Mouse (Mus musculus): ENCODE measurements at regions not wholly inside any gene's neighbourhood (a gene's known extent, or its start where the extent isn't known, plus 50 kb on each side); places are given as distances from the start of the nearest gene placed in this dataset.

DNA sequence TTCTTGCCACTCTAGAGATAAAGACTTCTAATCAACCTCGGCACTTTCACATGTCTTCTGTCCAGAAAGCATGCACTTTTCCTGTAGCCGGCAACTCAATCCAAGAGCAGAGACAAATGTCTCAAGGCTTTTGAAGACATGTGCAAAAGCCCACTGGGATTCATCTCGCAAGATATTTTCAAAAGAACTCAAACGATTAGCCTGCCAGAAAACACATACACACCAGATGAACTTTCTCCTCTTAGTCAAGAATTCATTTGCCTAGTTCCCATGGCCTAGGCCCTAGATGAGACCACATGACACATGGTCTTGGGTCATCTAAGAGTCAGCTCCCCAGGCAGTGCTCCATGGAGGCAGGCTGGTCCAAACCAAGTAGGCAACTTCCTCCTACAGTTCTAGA is 293.8 kb upstream of the Tnp1 start:
- DNase-seq (ENCODE audit: low spot score), result no peak

DNA sequence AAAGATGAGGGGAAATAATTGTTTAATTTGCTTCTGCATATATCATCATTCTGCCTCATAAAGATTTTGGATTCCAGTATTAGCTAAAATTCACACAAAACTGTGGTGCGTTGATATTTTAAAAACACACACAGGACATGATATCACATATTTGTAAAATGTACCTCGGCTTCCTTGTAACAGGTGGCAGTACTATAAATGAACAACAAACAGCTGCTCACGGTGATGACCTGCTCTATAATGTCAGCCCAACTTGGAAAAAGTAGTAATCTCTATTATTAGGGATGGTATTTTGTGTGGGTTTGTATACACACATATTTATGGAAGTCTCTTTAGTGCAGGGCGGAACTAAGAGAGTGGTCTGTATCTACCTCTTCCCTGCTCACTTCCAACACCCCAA is 292.7 kb upstream of the Tnp1 start:
- DNase-seq (ENCODE audit: low spot score), result no peak

GRCm38 (mm10) chr1:73307194-73307593 is 291.5 kb upstream of the Tnp1 start:
- no peak for DNase-seq (ENCODE audit: low spot score)

GRCm38 (mm10) chr1:73299978-73300688 is 284.4 kb upstream of the Tnp1 start:
- DNase-seq (ENCODE audit: low spot score), result no peak

- no peak for DNase-seq (ENCODE audit: low spot score)
Observed at GRCm38 (mm10) chr1:73285342-73285741, 269.6 kb upstream of the Tnp1 start.

DNA sequence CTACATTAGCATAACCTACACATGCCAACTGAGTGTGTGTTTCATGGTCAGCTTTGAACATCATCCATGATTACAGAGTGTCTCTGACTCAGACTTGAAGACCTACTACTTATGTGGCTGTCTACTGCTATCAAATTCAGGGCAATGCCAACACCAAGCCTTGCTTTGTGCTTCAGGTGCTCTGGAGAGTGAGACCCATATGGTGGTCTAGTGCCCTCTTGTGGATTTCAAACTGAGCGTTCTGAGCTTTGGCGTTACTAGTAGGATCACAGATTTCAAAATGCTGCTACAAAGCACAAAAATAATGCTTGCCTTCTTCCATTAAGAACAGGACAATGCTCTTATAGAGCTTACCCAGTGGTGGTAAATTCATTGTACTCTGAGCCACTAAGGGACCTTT is 258.8 kb upstream of the Tnp1 start:
- DNase-seq (ENCODE audit: low spot score), result no peak

GRCm38 (mm10) chr1:73270787-73271391 is 255.2 kb upstream of the Tnp1 start:
- no peak for DNase-seq (ENCODE audit: low spot score)

GRCm38 (mm10) chr1:73269051-73269755 is 253.5 kb upstream of the Tnp1 start:
- DNase-seq (ENCODE audit: low spot score), result no peak

- no peak for DNase-seq (ENCODE audit: low spot score)
Observed at GRCm38 (mm10) chr1:73265009-73265408, 249.3 kb upstream of the Tnp1 start.

GRCm38 (mm10) chr1:73264245-73264644 is 248.5 kb upstream of the Tnp1 start:
- no peak for DNase-seq (ENCODE audit: low spot score)

DNA sequence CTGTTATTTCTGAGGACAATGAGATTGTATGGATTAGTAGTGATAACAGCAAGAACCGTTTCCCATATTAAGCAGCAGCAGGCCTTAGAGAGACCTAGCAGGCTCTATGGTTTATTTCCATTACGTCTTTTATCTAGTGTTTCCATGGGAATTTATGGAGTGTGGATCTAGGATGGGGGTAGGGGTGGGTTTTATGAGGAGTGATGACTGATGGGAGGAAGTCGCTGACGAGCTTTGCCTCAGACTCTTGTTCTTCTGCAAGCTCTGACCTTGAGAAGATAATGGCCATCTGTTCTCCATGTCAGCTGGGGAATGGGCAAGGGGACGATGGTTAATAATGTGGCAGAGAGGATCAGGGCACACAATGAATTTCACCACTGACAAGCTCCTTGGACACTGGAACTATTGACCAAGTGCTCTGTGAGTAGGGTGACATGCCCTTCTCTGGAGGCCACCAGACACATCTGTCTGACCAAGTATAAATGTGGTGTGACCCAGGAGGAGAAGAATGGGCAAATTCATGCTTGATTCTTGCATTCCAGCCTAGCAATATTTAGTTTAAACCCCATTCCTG is 243.9 kb upstream of the Tnp1 start:
- DNase-seq (ENCODE audit: low spot score), result no peak

DNA sequence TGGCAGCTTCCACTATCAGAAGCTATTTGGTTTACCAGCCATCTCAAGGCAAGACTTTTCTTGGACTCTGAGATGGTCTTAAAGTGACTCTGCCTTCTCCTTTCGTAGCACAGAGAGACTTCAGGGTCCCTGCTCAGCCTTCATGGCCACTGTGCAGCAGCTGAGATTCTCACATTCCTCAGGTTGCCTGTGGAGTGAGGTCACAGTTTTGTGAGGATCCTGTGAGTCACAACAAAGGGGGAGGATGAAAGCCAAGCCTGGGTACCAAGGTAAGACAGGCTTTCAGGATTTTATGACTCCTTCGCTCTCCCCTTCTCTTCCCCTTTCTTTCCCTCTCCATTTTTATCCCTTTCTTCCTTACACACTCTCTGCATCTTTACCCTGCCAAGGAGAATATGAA is 241.6 kb upstream of the Tnp1 start:
- DNase-seq (ENCODE audit: low spot score), result no peak

DNA sequence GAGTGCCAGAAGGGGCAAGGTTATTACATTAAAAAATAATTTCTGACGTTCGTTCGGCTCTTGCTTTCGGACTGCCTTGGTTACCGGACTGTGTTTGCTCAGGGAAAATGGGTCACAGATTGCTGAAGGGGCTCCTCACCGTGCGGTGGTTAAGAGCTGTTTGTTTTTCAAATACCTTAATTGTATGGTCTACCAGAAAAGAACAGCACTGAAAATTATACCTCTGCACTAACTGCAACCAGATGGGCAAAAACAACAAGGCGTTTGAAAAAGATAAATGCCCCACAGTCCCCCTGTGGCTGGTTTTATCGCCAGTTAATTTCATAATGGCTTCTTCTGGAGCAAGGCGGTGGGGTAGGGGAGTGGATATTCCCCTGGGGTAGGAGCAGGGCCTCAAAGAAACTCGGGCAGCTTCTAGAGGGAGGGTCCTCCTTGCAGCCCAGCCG is 236.2 kb upstream of the Tnp1 start:
- DNase-seq (ENCODE audit: low spot score), result no peak

GRCm38 (mm10) chr1:73244016-73244415 is 228.3 kb upstream of the Tnp1 start:
- no peak for DNase-seq (ENCODE audit: low spot score)

GRCm38 (mm10) chr1:73242290-73242689 is 226.6 kb upstream of the Tnp1 start:
- DNase-seq (ENCODE audit: low spot score), result no peak

- DNase-seq (ENCODE audit: low spot score), result no peak
Observed at GRCm38 (mm10) chr1:73236867-73237266, 221.2 kb upstream of the Tnp1 start.

DNA sequence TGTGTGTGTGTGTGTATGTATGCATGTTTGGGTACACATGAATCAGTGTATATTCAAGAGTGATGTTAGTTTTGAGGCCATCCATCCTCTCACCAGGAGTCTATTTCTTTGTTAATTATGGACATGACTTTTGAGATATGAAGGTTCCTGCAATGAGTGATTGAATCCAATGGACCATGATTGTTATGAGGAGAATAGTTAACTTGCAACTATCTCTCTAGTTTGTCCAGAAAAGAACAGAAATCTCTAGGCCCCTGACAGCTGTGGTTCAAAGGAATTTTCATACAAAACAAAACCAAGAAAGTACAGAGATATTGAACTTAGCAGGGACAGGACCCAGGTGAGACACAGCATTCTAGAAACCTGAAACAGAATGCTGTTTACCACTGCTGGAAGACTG is 217.9 kb upstream of the Tnp1 start:
- no peak for DNase-seq (ENCODE audit: low spot score)

- DNase-seq (ENCODE audit: low spot score), result no peak
Observed at GRCm38 (mm10) chr1:73233041-73233440, 217.3 kb upstream of the Tnp1 start.

- DNase-seq (ENCODE audit: low spot score), result no peak
Observed at GRCm38 (mm10) chr1:73230611-73231010, 214.9 kb upstream of the Tnp1 start.

DNA sequence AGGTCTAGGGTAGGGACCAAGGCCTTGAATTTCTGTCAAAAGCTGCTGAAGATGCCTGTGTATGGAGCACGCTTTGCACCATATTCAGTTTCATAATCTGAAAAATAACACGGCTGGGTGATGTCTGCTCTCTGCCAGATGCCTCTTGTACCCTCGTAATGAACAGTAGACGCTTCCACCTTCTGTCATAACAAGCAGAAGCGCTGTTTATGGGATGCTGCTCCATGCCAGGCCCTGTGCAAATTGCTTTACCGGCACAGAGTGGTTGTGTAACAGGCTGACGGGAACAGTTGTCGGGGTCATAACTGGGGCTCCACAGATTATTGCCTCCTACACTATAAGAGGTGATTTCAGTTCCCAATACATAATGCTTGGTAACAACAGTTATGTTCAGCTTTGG is 211.5 kb upstream of the Tnp1 start:
- DNase-seq (ENCODE audit: low spot score), result no peak

DNA sequence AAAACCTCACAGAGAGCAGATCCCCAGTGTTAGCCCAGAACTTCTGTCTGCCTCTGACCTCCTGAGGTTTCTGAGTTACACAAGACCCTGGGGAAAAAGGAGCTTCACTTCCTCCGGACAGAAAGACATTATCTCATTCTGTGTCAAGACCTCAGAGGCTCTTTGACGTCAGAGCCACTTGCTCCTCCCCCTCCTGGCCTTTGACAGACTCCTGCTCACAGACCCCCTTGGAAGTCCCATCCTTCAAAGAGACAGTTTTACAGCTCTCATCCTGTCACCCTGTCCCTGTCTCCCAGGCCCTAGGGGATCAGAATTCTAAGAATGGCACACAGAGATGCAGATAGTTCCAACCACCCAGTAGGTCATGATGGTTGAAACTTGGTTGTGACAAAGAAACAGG is 206.2 kb upstream of the Tnp1 start:
- no peak for DNase-seq (ENCODE audit: low spot score)

DNA sequence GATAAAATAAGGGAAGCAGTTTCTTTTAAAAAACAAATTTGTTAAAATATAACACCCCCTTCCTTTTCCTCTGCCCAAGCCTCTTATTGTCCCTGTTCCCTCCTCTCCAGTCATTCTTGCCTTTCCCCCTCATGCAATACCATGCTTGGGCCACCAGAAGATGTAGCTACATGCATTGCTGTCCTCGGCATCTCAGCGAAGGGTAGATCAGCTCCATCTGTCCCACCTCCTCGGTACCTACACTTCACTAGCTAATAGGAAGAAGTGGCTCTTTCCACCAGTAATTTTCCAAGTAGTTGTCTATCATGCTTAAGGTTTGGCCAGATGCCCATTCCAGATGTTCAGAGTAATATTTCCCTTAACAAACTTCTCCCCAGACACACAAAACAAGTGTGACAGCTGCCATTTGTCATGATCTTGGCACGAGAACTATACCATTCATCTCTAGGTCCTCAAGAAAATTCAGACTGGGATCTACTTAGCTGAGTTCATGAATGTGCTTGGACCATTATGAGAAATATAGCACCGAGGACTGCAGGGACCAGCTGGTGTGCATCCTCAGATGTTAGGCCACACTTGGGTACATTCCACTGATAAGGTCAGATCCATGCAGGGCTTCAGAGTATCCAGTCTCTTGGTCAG is 198.7 kb upstream of the Tnp1 start:
- no peak for DNase-seq (ENCODE audit: low spot score)

- DNase-seq (ENCODE audit: low spot score), result no peak
Observed at GRCm38 (mm10) chr1:73207421-73207820, 191.7 kb upstream of the Tnp1 start.

All from ovary, postnatal 10 days (tissue).